Mouse (Mus musculus) cerebellum, adult 2 months (tissue): ENCODE measurements around the gene Col15a1.

ENCODE experiments used
- CTCF ChIP-seq: fragments of 200-500 bp; IDR thresholded peaks from 2 replicates; pipeline ENCODE4 v1.5.1; 2011; ENCODE audit warnings: low read depth, mild to moderate bottlenecking, control low read depth, low read length, moderate library complexity, borderline replicate concordance; ENCODE audit not compliant: insufficient read depth
- POLR2A ChIP-seq: fragments of 200-500 bp; IDR thresholded peaks from 2 replicates; pipeline ENCODE4 v1.6.1; 2011; ENCODE audit warnings: low read length, control low read depth, borderline replicate concordance; ENCODE audit not compliant: insufficient read depth

GRCm38 (mm10) chr4:47294544-47295070, 86.6 kb downstream of the Col15a1 start:
- TF ChIP-seq CTCF (no peak), POLR2A (no peak)
